Mouse (Mus musculus) thymus, adult 2 months (tissue): ENCODE results near the gene Gm10273.

Experiments used
- CTCF ChIP-seq: fragments of 200-500 bp; IDR thresholded peaks from 2 replicates; pipeline ENCODE4 v1.5.1; 2012; ENCODE audit warnings: mild to moderate bottlenecking, control low read depth, low read length, moderate library complexity, borderline replicate concordance; ENCODE audit not compliant: control insufficient read depth, poor library complexity, insufficient read depth; ENCODE audit errors: extremely low read depth
- POLR2A ChIP-seq: fragments of 200-500 bp; IDR thresholded peaks from 2 replicates; pipeline ENCODE4 v1.6.1; 2012; ENCODE audit warnings: mild to moderate bottlenecking, low read length, control low read depth, moderate library complexity; ENCODE audit not compliant: control insufficient read depth, poor library complexity, insufficient read depth; ENCODE audit errors: extremely low read depth

- TF ChIP-seq CTCF (no peak), POLR2A (no peak)
Measured at GRCm38 (mm10) chr10:59438651-59439050, 43.2 kb downstream of the Gm10273 start.
